Mouse (Mus musculus): Measurements from ENCODE around the gene Fgfr2.

GRCm38 (mm10) chr7:130262528-130263232 lies 2860.5 kb downstream of the Fgfr2 start:
- TF ChIP-seq CTCF (conservative IDR thresholded peaks at IDR 0.05; ENCODE audit: insufficient read depth, insufficient read length, low read depth, low read length) = no peak
- TF ChIP-seq POLR2A (IDR thresholded peaks at IDR 0.05; ENCODE audit: low read depth, low read length) = no peak

Measured in kidney, adult 2 months (tissue).